Mouse (Mus musculus): ENCODE measurements around the gene Gm10197. TPM values are rescaled to one million over a fixed set of nuclear protein-coding genes. Genes with fewer than 3 reads are reported as not detected.
A peak's percentile ranks its signal among the peaks of the same experiment; 100 is the strongest.
"Not testable (repeated sequence)": the region's sequence is repeated elsewhere in the genome, so short reads cannot be mapped to it uniquely, and the experiment has no call there.

The Gm10197 gene
- polyA plus RNA-seq, 1 experiment from 2014 or later: 32.0 TPM

DNA sequence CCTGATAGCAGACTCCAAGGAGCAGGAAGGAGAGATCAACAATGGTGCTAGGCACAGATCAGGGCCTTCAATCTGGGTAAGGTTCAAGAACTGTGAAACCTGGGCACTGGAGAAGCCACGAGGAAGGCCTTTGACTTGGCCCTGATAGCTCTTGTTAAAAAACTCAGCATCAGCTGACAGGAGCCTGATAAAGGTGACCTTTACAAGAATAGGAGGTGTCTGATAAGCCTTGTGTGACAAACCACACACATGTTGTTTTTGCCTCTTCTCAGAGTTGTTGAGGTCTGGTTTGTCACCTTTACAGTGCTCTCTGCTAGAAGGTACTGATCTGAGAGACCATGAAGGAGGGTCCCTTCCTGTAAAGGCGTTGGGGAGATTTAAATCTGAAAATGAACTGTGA is 35.8 kb upstream of the Gm10197 start:
- CTCF ChIA-PET: no interaction called here

GRCm38 (mm10) chr19:53405810-53406209 is 34.2 kb upstream of the Gm10197 start:
- no peak for ATAC-seq
- ChIA-PET POLR2A (no interaction called here), CTCF (interaction anchor here (0.9 to 2.4 kb wide), 3 partner anchors 11 to 15 kb away, joined by 3 to 13 read pairs (median 6); no protein-coding TSS in a partner anchor)
- no peak for TF ChIP-seq CTCF (IDR thresholded peaks at IDR 0.05)
- DNase-seq (ENCODE audit: low read depth, low spot score): no peak
- in situ Hi-C loops (cut with MboI; ENCODE audit: low pct_unique_long_range_greater_than_20kb): no loop called here
- no peaks in the 10 kb centered on the region for H3K27me3 ChIP-seq

More for the DNA sequence above, 35.8 kb upstream of the Gm10197 start:
- no peaks in the 10 kb centered on the region for H3K27me3 ChIP-seq
- in situ Hi-C loops (cut with MboI; ENCODE audit: low pct_unique_long_range_greater_than_20kb): no loop called here
- DNase-seq (ENCODE audit: low read depth, low spot score) (no peak), ATAC-seq (no peak)
- no peak for TF ChIP-seq CTCF (IDR thresholded peaks at IDR 0.05)
- POLR2A ChIA-PET: no interaction called here

GRCm38 (mm10) chr19:53404837-53405356 is 33.3 kb upstream of the Gm10197 start:
- ATAC-seq (no peak), DNase-seq (ENCODE audit: low read depth, low spot score) (no peak)
- POLR2A ChIA-PET: no interaction called here

DNA sequence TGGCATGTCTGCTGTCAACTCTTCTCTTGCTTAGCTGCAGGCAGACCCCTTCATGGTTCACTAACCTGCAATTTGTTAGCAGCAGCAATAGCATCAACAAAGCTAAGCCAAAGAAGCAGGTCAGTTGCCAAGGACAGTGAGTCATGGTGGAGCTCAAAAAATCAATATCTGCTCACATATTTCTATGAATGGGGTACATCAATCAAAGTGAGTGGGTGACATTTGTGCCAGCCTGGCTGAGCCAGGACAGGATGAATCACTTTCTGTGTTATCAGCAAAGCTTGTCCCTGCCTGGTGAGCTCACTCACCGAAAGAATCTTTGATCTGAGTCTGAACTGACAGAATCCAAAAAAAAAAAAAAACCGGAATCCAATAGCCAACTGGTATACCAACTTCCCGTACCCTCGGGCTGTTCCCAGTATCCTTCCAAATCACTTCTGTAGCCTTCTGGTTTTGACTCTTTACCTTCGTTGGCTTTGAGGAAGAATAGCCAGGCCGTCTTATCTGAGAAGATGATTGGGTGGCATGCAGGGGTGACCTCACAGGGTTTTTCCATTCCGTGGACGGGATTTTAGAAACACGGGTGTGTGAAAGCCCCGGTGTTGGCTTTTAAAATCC is 32.8 kb upstream of the Gm10197 start:
- ChIA-PET CTCF (interaction anchor here (0.6 to 2.4 kb wide), 3 partner anchors 10 to 42 kb away, joined by 3 to 13 read pairs (median 3); no protein-coding TSS in a partner anchor), POLR2A (no interaction called here)
- ATAC-seq (peak; percentile 72), DNase-seq (ENCODE audit: low read depth, low spot score) (no peak)
- no peaks in the 10 kb centered on the region for H3K27me3 ChIP-seq
- in situ Hi-C loops (cut with MboI; ENCODE audit: low pct_unique_long_range_greater_than_20kb): no loop called here
- no peak for TF ChIP-seq CTCF (IDR thresholded peaks at IDR 0.05)

More at GRCm38 (mm10) chr19:53404837-53405356, 33.3 kb upstream of the Gm10197 start:
- TF ChIP-seq CTCF (IDR thresholded peaks at IDR 0.05): no peak
- CTCF ChIA-PET: interaction anchor here (0.9 to 2.4 kb wide), 3 partner anchors 11 to 16 kb away, joined by 3 to 13 read pairs (median 6); no protein-coding TSS in a partner anchor
- in situ Hi-C loops (cut with MboI; ENCODE audit: low pct_unique_long_range_greater_than_20kb): no loop called here
- no peaks in the 10 kb centered on the region for H3K27me3 ChIP-seq

GRCm38 (mm10) chr19:53402741-53403432 is 31.3 kb upstream of the Gm10197 start:
- ChIA-PET POLR2A (no interaction called here), CTCF (interaction anchor here (0.9 to 2.3 kb wide), 3 partner anchors 15 to 191 kb away, joined by 4 to 8 read pairs (median 6); no protein-coding TSS in a partner anchor)
- no peak for ATAC-seq
- no peak for DNase-seq (ENCODE audit: low read depth, low spot score)
- in situ Hi-C loops (cut with MboI; ENCODE audit: low pct_unique_long_range_greater_than_20kb): no loop called here
- H3K27me3 ChIP-seq: no peaks in the 10 kb centered on the region
- peak; percentile 40 for TF ChIP-seq CTCF (IDR thresholded peaks at IDR 0.05)

DNA sequence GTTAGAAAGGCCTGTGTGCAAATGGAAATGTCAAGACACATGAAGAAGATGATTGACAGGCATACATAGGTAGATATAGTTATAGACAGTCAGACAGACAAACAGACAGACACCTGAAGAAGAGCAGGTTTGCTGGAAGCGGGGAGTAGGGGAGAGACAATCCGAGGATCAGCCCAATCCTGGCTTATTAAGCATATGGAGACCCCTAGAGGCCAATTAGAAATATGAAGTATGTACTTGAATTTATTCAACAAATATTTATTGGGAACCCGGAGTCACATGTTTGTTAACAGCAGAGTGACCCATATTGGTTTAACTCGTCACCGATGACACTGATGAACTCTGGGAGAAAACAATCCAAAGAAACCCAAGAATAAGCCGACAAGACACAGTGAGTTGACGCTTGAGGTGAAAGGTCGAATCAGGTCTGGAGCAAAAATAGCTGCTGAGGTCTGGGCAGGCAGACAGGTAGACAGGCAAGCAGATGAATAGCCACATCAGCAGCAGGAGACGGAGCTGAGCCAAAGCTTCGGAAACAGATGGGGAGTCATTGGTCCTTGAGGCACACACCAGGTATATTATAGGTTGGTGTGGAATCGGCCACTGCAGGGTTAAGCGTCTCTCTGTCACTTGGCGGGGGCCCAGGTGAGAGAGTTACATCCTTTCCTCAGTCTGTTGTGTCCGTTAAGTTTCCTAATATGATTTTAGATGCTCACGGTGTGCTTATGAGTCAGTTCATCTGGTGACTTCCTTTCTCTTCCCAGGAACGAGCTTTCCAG is 29.0 kb upstream of the Gm10197 start:
- in situ Hi-C loops (cut with MboI; ENCODE audit: low pct_unique_long_range_greater_than_20kb): no loop called here
- DNase-seq (ENCODE audit: low read depth, low spot score) (no peak), ATAC-seq (no peak)
- no peaks in the 10 kb centered on the region for H3K27me3 ChIP-seq
- peak; percentile 39 for TF ChIP-seq CTCF (IDR thresholded peaks at IDR 0.05)
- CTCF ChIA-PET: interaction anchor here (1.1 to 2.7 kb wide), 8 partner anchors 10 to 179 kb away, joined by 3 to 9 read pairs (median 4); no protein-coding TSS in a partner anchor
- POLR2A ChIA-PET: interaction anchor here (0.6 kb wide), 1 partner anchor 109 kb away, joined by 3 read pairs; no protein-coding TSS in a partner anchor

DNA sequence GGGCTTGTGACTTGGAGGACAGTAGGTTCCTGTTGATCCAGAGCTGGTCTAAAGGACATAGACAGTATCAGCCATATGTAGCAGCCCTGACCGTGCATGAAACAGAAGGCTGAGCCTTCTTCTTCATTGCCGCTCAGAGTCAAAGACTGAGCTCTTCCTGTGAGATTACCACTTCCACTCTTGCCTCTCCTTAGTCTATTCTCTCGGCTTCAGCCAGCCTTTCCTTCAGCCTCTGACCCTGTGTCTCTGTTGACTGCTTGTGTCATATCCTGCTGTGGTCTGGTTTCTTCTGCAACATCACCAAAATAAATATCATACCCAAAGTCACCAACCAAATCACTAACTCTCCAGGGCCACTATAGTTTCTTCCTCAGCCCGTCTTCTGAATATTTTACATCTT is 27.6 kb upstream of the Gm10197 start:
- ChIA-PET POLR2A (interaction anchor here (0.6 kb wide), 1 partner anchor 202 kb away, joined by 4 read pairs; no protein-coding TSS in a partner anchor), CTCF (interaction anchor here (1.1 to 2.7 kb wide), 3 partner anchors 13 to 177 kb away, joined by 3 to 9 read pairs (median 5); no protein-coding TSS in a partner anchor)
- DNase-seq (ENCODE audit: low read depth, low spot score) (no peak), ATAC-seq (no peak)
- TF ChIP-seq CTCF (IDR thresholded peaks at IDR 0.05): no peak
- in situ Hi-C loops (cut with MboI; ENCODE audit: low pct_unique_long_range_greater_than_20kb): loop anchor here (25.0 kb wide), 2 partner anchors 363 to 538 kb away; partner anchors contain the start of genes Bbip1 and Shoc2
- H3K27me3 ChIP-seq: no peaks in the 10 kb centered on the region

- in situ Hi-C loops (cut with MboI; ENCODE audit: low pct_unique_long_range_greater_than_20kb): loop anchor here (25.0 kb wide), 2 partner anchors 365 to 540 kb away; partner anchors contain the start of genes Bbip1 and Shoc2
- no peaks in the 10 kb centered on the region for H3K27me3 ChIP-seq
- no peak for DNase-seq (ENCODE audit: low read depth, low spot score)
- TF ChIP-seq CTCF (IDR thresholded peaks at IDR 0.05): no peak
- POLR2A ChIA-PET: no interaction called here
- CTCF ChIA-PET: interaction anchor here (0.8 to 2.7 kb wide), 4 partner anchors 22 to 239 kb away, joined by 3 to 7 read pairs (median 4); no protein-coding TSS in a partner anchor
- ATAC-seq: no peak
Observed at GRCm38 (mm10) chr19:53397451-53398233, 26.1 kb upstream of the Gm10197 start.

DNA sequence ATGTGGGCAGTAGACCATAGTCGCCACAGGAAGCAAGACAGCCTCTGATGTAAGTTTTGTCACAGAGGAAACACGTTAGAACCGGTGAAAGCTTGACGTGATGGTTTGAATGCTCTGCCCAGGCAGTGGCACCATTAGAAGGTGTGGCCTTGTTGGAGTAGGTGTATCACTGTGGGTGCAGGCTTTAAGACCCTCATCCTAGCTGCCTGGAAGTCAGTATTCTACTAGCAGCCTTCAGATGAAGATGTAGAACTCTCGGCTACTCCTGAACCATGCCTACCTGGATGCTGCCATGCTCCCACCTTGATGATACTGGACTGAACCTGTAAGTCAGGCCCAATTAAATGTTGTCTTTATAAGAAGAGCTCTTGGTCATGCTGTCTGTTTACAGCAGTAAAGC is 24.2 kb upstream of the Gm10197 start:
- DNase-seq (ENCODE audit: low read depth, low spot score); H3K27me3 ChIP-seq; POLR2A ChIA-PET; ATAC-seq: not testable (repeated sequence)
- CTCF ChIA-PET: interaction anchor here (1.0 to 3.0 kb wide), 4 partner anchors 9 to 198 kb away, joined by 3 to 13 read pairs (median 6); no protein-coding TSS in a partner anchor
- in situ Hi-C loops (cut with MboI; ENCODE audit: low pct_unique_long_range_greater_than_20kb): loop anchor here (25.0 kb wide), 2 partner anchors 366 to 541 kb away; partner anchors contain the start of genes Bbip1 and Shoc2

DNA sequence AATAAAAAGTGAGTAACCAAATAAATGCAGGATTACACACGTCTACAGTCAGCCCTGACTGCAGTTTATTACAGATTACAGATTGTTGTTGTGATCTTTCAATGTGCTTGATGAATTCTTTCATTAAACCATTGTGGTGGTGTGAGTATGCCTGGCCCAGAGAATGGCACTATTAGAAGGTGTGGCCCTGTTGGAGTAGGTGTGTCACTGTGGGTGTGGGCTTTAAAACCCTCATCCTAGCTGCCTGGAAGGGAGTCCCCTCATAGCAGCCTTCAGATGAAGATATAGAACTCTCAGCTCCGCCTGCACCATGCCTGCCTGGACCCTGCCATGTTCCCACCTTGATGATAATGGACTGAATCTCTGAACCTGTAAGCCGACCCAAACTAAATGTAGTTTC is 23.4 kb upstream of the Gm10197 start:
- DNase-seq (ENCODE audit: low read depth, low spot score); ATAC-seq; H3K27me3 ChIP-seq: not testable (repeated sequence)
- CTCF ChIA-PET: interaction anchor here (0.7 to 3.0 kb wide), 18 partner anchors 10 to 255 kb away, joined by 3 to 13 read pairs (median 4); no protein-coding TSS in a partner anchor
- in situ Hi-C loops (cut with MboI; ENCODE audit: low pct_unique_long_range_greater_than_20kb): loop anchor here (5.0 to 25.0 kb wide), 3 partner anchors 247 to 542 kb away; partner anchors contain the start of genes Bbip1 and Shoc2
- POLR2A ChIA-PET: interaction anchor here (1.2 kb wide), 1 partner anchor 15 kb away, joined by 3 read pairs; no protein-coding TSS in a partner anchor
